Mouse (Mus musculus) heart, postnatal 14 days (tissue): ENCODE measurements around the gene Reg4. TPM values are rescaled to one million over a fixed set of nuclear protein-coding genes. Genes with fewer than 3 reads are reported as not detected.

Source experiments
- DNase-seq, 2 experiments: peaks; one replicate each; pipeline ENCODE4 v3.0.0; 2021 to 2022
- intact Hi-C: fragments of 180-260 bp; cut with DNase I; formaldehyde crosslinking; loops from one replicate; pipeline ENCODE4 v1.15.1; 2025
- long read RNA-seq, 2 experiments: library from polyadenylated mRNA; stranded (forward); transcript quantifications; one replicate each; pipeline ENCODE4 v2.0.0; 2021
- total RNA-seq, 2 experiments: library from RNA; stranded (reverse); gene quantifications; 2 replicates each; pipeline ENCODE4 v1.2.3; 2021

Reg4 gene
- total RNA-seq, result not detected
- long read RNA-seq, experiment 1, result 0 reads
- long read RNA-seq, experiment 2, result 0 reads

- intact Hi-C loops, result loop anchor here (5.0 kb wide), 2 partner anchors 40 to 220 kb away; no protein-coding TSS in a partner anchor
- DNase-seq, result no peak
These were observed at the start of gene Reg4 for GRCm38 (mm10) chr3:98221856-98222255. TSS of gene Reg4 (plus strand) at chr3:98222156.

- peak; percentile 21 to 40 for DNase-seq
- intact Hi-C loops, result no loop called here
These were observed 43.6 kb upstream of the Reg4 start for GRCm38 (mm10) chr3:98178340-98178739.

GRCm38 (mm10) chr3:98180805-98181204 is 41.2 kb upstream of the Reg4 start:
- intact Hi-C loops, result loop anchor here (5.0 kb wide), 2 partner anchors 41 to 136 kb away; partner anchors contain the start of gene Reg4
- peak in 1 of 2 experiments; percentile 54 for DNase-seq

GRCm38 (mm10) chr3:98185163-98185714 is 36.7 kb upstream of the Reg4 start:
- intact Hi-C loops, result no loop called here

GRCm38 (mm10) chr3:98187777-98188176 is 34.2 kb upstream of the Reg4 start:
- intact Hi-C loops, result no loop called here
- DNase-seq, result no peak

More at GRCm38 (mm10) chr3:98185163-98185714, 36.7 kb upstream of the Reg4 start:
- no peak for DNase-seq

- no peak for DNase-seq
- intact Hi-C loops, result no loop called here
These were observed 24.0 kb upstream of the Reg4 start for GRCm38 (mm10) chr3:98197711-98198532.

GRCm38 (mm10) chr3:98199747-98200146 is 22.2 kb upstream of the Reg4 start:
- DNase-seq, result peak; percentile 14 to 45
- intact Hi-C loops, result no loop called here

- DNase-seq, result no peak
- intact Hi-C loops, result no loop called here
These were observed 18.7 kb upstream of the Reg4 start for GRCm38 (mm10) chr3:98203282-98203681.

GRCm38 (mm10) chr3:98206977-98207376 is 15.0 kb upstream of the Reg4 start:
- intact Hi-C loops, result no loop called here
- DNase-seq, result no peak

- intact Hi-C loops, result no loop called here
- DNase-seq, result no peak
These were observed 12.8 kb upstream of the Reg4 start for GRCm38 (mm10) chr3:98209161-98209560.

- intact Hi-C loops, result no loop called here
- no peak for DNase-seq
These were observed 11.1 kb upstream of the Reg4 start for GRCm38 (mm10) chr3:98210860-98211259.

- DNase-seq, result no peak
- intact Hi-C loops, result no loop called here
These were observed 10.5 kb upstream of the Reg4 start for GRCm38 (mm10) chr3:98211301-98212081.

GRCm38 (mm10) chr3:98216296-98216695 is 5.7 kb upstream of the Reg4 start:
- DNase-seq, result no peak
- intact Hi-C loops, result no loop called here

GRCm38 (mm10) chr3:98223263-98223662 is 1.3 kb downstream of the Reg4 start:
- DNase-seq, result no peak
- intact Hi-C loops, result loop anchor here (5.0 kb wide), 2 partner anchors 41 to 221 kb away; no protein-coding TSS in a partner anchor

- DNase-seq, result peak; percentile 70 to 78
- intact Hi-C loops, result loop anchor here (1.0 to 5.0 kb wide), 3 partner anchors 42 to 295 kb away; no protein-coding TSS in a partner anchor
These were observed 2.0 kb downstream of the Reg4 start for GRCm38 (mm10) chr3:98223783-98224580.

- intact Hi-C loops, result loop anchor here (1.0 to 5.0 kb wide), 4 partner anchors 43 to 296 kb away; partner anchors contain the start of gene Notch2
- no peak for DNase-seq
These were observed 3.0 kb downstream of the Reg4 start for GRCm38 (mm10) chr3:98224975-98225374.

- intact Hi-C loops, result loop anchor here (1.0 to 2.0 kb wide), 2 partner anchors 55 to 212 kb away; partner anchors contain the start of genes Hmgcs2 and Notch2
- no peak for DNase-seq
These were observed 3.8 kb downstream of the Reg4 start for GRCm38 (mm10) chr3:98225746-98226145.

GRCm38 (mm10) chr3:98226988-98227610 is 5.1 kb downstream of the Reg4 start:
- intact Hi-C loops, result loop anchor here (1.0 to 2.0 kb wide), 2 partner anchors 54 to 86 kb away; partner anchors contain the start of gene Hmgcs2
- DNase-seq, result peak; percentile 80 to 88

- intact Hi-C loops, result loop anchor here (1.0 to 2.0 kb wide), 2 partner anchors 53 to 86 kb away; partner anchors contain the start of gene Hmgcs2
- no peak for DNase-seq
These were observed 5.8 kb downstream of the Reg4 start for GRCm38 (mm10) chr3:98227763-98228162.
